Mouse (Mus musculus) E14TG2a.4 (cell line): Measurements from ENCODE around the gene Mageh1.
"Not testable (repeated sequence)": the region's sequence is repeated elsewhere in the genome, so short reads cannot be mapped to it uniquely, and the experiment has no call there.

Source experiments
- CTCF ChIP-seq: conservative IDR thresholded peaks from 2 replicates; pipeline ENCODE4 v1.5.1; 2014; ENCODE audit warnings: low read length
- NANOG ChIP-seq: IDR thresholded peaks from 2 replicates; pipeline ENCODE4 v1.6.1; 2014; ENCODE audit warnings: borderline replicate concordance, low read length, mixed read lengths
- POU5F1 ChIP-seq: IDR thresholded peaks from 2 replicates; pipeline ENCODE4 v1.6.1; 2014; ENCODE audit warnings: low read length, borderline replicate concordance

DNA sequence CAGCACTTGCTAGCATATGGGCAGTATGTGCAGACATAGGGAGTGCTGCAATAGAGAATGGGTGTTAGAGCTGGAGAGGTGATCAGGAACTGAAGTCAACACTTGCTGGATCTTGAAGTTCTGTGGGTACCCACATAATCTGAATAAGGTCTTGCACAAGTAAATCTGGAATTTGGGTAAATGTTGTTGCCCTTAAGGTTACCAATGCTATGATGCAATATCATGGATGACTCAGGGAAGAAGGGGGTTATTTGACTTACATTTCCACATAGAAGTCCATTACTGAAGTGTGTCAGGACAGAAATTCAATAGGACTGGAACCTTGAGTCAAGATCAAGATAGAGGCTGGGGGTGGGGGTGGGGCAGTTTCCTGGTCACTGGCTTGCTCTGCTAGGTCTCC is 47.5 kb downstream of the Mageh1 start:
- not testable (repeated sequence) for TF ChIP-seq CTCF, POU5F1, NANOG
